Mouse (Mus musculus): ENCODE measurements around the gene Ap2m1. TPM values are rescaled to one million over a fixed set of nuclear protein-coding genes. Genes with fewer than 3 reads are reported as not detected.
A peak's percentile ranks its signal among the peaks of the same experiment; 100 is the strongest.

The Ap2m1 gene
- total and polyA plus RNA-seq, 3 experiments: 319 to 415 (median 343) TPM

DNA sequence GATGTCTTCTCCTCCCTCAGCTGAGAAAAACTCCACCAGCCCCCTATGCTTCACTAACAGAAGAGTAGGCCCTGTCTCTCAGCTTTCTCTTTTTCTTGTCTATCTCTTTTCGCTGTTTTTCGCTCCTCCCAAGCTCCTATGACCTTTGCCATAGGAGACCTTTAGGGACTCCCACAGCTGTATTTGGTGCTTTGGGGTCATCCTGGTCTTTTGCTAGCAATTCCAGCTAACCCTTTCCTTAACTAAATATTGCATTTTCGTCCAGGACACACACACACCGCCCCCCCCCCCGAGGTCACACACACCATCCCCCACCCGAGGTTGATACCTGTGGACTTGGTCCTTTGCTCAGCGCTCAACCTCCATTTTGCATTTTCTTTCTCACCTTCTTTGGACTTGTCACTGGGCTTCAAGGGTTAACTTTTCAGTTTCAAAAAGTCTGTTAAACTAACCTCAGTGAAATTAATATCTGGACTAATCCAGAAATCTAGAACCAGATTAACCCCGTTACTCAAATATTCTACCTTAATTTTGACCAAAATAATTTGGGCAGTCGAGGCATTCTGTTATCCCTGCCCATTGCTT is 895 bp downstream of the Ap2m1 start:
- Histone ChIP-seq H3K4me1 (ENCODE audit: control insufficient read depth in 1 of 2, insufficient read depth in 2 of 2) (peaks cover 6 to 34% of the 10 kb centered on the region in 2 experiments), H3K9ac (ENCODE audit: insufficient read depth, low read depth) (peak overlapping the region; percentile 93), H3K4me3 (replicated peaks in 1 of 3; ENCODE audit: low read depth in 2 of 3, low read length in 2 of 3, poor library complexity in 1 of 3) (peak overlapping the region; percentile 60 to 89 (median 64)), H3K27ac (ENCODE audit: insufficient read depth, low read depth) (peak overlapping the region; percentile 7; the same call in 1 of the 2 replicates), H3K79me2 (replicated peaks; ENCODE audit: control insufficient read depth, extremely low read depth, insufficient read depth, poor library complexity, severe bottlenecking) (peaks cover 36% of the 10 kb centered on the region), H3K4me2 (ENCODE audit: insufficient read depth, low read depth, poor library complexity, severe bottlenecking) (peak overlapping the region; percentile 68), H3K9me3 (replicated peaks; ENCODE audit: low read length) (no peaks in the 10 kb centered on the region), H3K36me3 (replicated peaks in 1 of 2; ENCODE audit: control insufficient read depth in 1 of 2, insufficient read depth in 1 of 2, low read length in 1 of 2) (peaks cover 40 to 58% of the 10 kb centered on the region in 2 experiments), H3K27me3 (replicated peaks) (no peaks in the 10 kb centered on the region)
- DNase-seq (ENCODE audit: extremely low read depth): peak; percentile 22
- in situ Hi-C loops (cut with MboI; ENCODE audit: low pct_ligation_motif_present, low pct_unique_long_range_greater_than_20kb, low sequenced_read_pairs) (no loop called here), dilution Hi-C loops (cut with MboI; ENCODE audit: extremely low pct_ligation_motif_present, extremely low pct_unique_long_range_greater_than_20kb, low sequenced_read_pairs) (no loop called here)
- TF ChIP-seq KAT2A (IDR thresholded peaks at IDR 0.05; ENCODE audit: insufficient replicate concordance, low read length) (no peak), CHD2 (IDR thresholded peaks at IDR 0.05; ENCODE audit: low read length) (no peak), JUND (conservative IDR thresholded peaks at IDR 0.05; ENCODE audit: low read depth, low read length) (no peak)

GRCm38 (mm10) chr16:20537071-20537471 is 1.8 kb downstream of the Ap2m1 start:
- DNase-seq (ENCODE audit: extremely low read depth): peak; percentile 27
- in situ Hi-C loops (cut with MboI; ENCODE audit: low pct_ligation_motif_present, low pct_unique_long_range_greater_than_20kb, low sequenced_read_pairs) (no loop called here), dilution Hi-C loops (cut with MboI; ENCODE audit: extremely low pct_ligation_motif_present, extremely low pct_unique_long_range_greater_than_20kb, low sequenced_read_pairs) (no loop called here)
- Histone ChIP-seq H3K36me3 (replicated peaks in 1 of 2; ENCODE audit: control insufficient read depth in 1 of 2, insufficient read depth in 1 of 2, low read length in 1 of 2) (peaks cover 41 to 58% of the 10 kb centered on the region in 2 experiments), H3K4me1 (ENCODE audit: control insufficient read depth in 1 of 2, insufficient read depth in 2 of 2) (peaks cover 6 to 34% of the 10 kb centered on the region in 2 experiments), H3K4me3 (replicated peaks in 1 of 3; ENCODE audit: low read depth in 2 of 3, low read length in 2 of 3, poor library complexity in 1 of 3) (peak overlapping the region; percentile 60 to 89 (median 64)), H3K27me3 (replicated peaks) (no peaks in the 10 kb centered on the region), H3K9ac (ENCODE audit: insufficient read depth, low read depth) (peak overlapping the region; percentile 93), H3K9me3 (replicated peaks; ENCODE audit: low read length) (no peaks in the 10 kb centered on the region), H3K27ac (ENCODE audit: insufficient read depth, low read depth) (peak overlapping the region; percentile 49; the same call in 1 of the 2 replicates), H3K4me2 (ENCODE audit: insufficient read depth, low read depth, poor library complexity, severe bottlenecking) (peak overlapping the region; percentile 68), H3K79me2 (replicated peaks; ENCODE audit: control insufficient read depth, extremely low read depth, insufficient read depth, poor library complexity, severe bottlenecking) (peaks cover 36% of the 10 kb centered on the region)
- TF ChIP-seq JUND (conservative IDR thresholded peaks at IDR 0.05; ENCODE audit: low read depth, low read length): no peak
- no peak; the same call in 1 of the 2 replicates for TF ChIP-seq SIN3A (IDR thresholded peaks at IDR 0.05; ENCODE audit: low read length)
- TF ChIP-seq UBTF (IDR thresholded peaks at IDR 0.05; ENCODE audit: low read depth, low read length): 0 out of 2 replicates have a peak, but pooled peaks have one; percentile 32
- TF ChIP-seq MAX (IDR thresholded peaks at IDR 0.05; ENCODE audit: low read length): no peak
- 0 out of 2 replicates have a peak, but pooled peaks have one; percentile 2 for TF ChIP-seq IRF4 (IDR thresholded peaks at IDR 0.05; ENCODE audit: low read depth, low read length)
- no peak for TF ChIP-seq ZKSCAN1 (IDR thresholded peaks at IDR 0.05; ENCODE audit: borderline replicate concordance, low read depth, low read length)

GRCm38 (mm10) chr16:20537601-20538320 is 2.5 kb downstream of the Ap2m1 start:
- Histone ChIP-seq H3K4me3 (replicated peaks in 1 of 3; ENCODE audit: low read depth in 2 of 3, low read length in 2 of 3, poor library complexity in 1 of 3) (peak overlapping the region; percentile 60 to 89 (median 64)), H3K27ac (ENCODE audit: insufficient read depth, low read depth) (peak overlapping the region; percentile 49), H3K9ac (ENCODE audit: insufficient read depth, low read depth) (peak overlapping the region; percentile 93), H3K4me1 (ENCODE audit: control insufficient read depth in 1 of 2, insufficient read depth in 2 of 2) (peaks cover 6 to 34% of the 10 kb centered on the region in 2 experiments), H3K79me2 (replicated peaks; ENCODE audit: control insufficient read depth, extremely low read depth, insufficient read depth, poor library complexity, severe bottlenecking) (peaks cover 36% of the 10 kb centered on the region), H3K36me3 (replicated peaks in 1 of 2; ENCODE audit: control insufficient read depth in 1 of 2, insufficient read depth in 1 of 2, low read length in 1 of 2) (peaks cover 45 to 59% of the 10 kb centered on the region in 2 experiments), H3K4me2 (ENCODE audit: insufficient read depth, low read depth, poor library complexity, severe bottlenecking) (peak overlapping the region; percentile 68), H3K9me3 (replicated peaks; ENCODE audit: low read length) (no peaks in the 10 kb centered on the region), H3K27me3 (replicated peaks) (no peaks in the 10 kb centered on the region)
- in situ Hi-C loops (cut with MboI; ENCODE audit: low pct_ligation_motif_present, low pct_unique_long_range_greater_than_20kb, low sequenced_read_pairs): no loop called here
- DNase-seq (ENCODE audit: extremely low read depth): peak; percentile 69
- TF ChIP-seq SIN3A (IDR thresholded peaks at IDR 0.05; ENCODE audit: low read length) (peak; percentile 82), E2F4 (IDR thresholded peaks at IDR 0.05; ENCODE audit: insufficient replicate concordance, low read depth, low read length) (no peak), IRF4 (IDR thresholded peaks at IDR 0.05; ENCODE audit: low read depth, low read length) (no peak), USF1 (IDR thresholded peaks at IDR 0.05; ENCODE audit: low read depth, low read length) (no peak), MAX (IDR thresholded peaks at IDR 0.05; ENCODE audit: low read length) (no peak), MEF2A (IDR thresholded peaks at IDR 0.05; ENCODE audit: borderline replicate concordance, low read depth, low read length) (no peak), MAFK (IDR thresholded peaks at IDR 0.05; ENCODE audit: insufficient replicate concordance, low read length) (peak; percentile 100), MXI1 (IDR thresholded peaks at IDR 0.05; ENCODE audit: low read depth, low read length) (peak; percentile 79), USF2 (conservative IDR thresholded peaks at IDR 0.05; ENCODE audit: low read depth, low read length) (no peak), JUN (IDR thresholded peaks at IDR 0.05; ENCODE audit: insufficient read depth, low read depth, low read length) (no peak), ETS1 (conservative IDR thresholded peaks at IDR 0.05; ENCODE audit: low read depth, low read length) (0 out of 2 replicates have a peak, but pooled peaks have one; percentile 10), RCOR1 (conservative IDR thresholded peaks at IDR 0.05; ENCODE audit: low read depth, low read length) (no peak), RAD21 (IDR thresholded peaks at IDR 0.05; ENCODE audit: low read depth, low read length) (no peak), CHD2 (IDR thresholded peaks at IDR 0.05; ENCODE audit: low read length) (no peak), NELFE (IDR thresholded peaks at IDR 0.05; ENCODE audit: low read depth, low read length) (no peak)
- dilution Hi-C loops (cut with MboI; ENCODE audit: extremely low pct_ligation_motif_present, extremely low pct_unique_long_range_greater_than_20kb, low sequenced_read_pairs): no loop called here

Measured in CH12.LX (cell line).